ENCODE assay signal across 11 mouse cellular contexts in the genomic region with DNA sequence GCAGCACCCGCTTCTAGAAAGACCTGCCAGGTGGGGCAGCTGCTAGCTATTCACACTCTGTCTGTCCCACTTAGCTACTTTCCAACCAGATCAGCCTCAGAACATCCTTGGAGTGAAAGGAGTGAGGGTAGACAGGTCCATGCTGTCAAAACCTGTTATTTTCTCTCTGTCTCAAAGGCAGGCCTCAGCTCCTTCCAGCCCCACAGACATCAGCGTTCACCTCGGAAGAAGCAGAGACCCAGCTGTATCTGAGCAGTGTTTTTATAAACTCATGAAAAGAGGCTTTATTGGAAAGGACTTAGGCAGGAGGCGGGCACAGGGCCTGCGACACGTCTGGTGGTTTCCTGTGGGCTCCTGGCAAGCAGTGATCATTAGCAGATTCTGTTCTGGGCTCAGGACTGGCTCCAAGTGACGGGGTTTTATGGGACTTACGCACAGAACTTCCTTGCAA. TPM values are rescaled to one million over a fixed set of nuclear protein-coding genes. Genes with fewer than 3 reads are reported as not detected.
DNase-seq lines count a peak whose midpoint lies in the region; ATAC-seq and TF ChIP-seq lines count a peak whose summit lies in the region.
"Had no signal": no experiment of that assay in that cellular context is flagged by ENCODE, and none has a peak within 500 bp of the region (broad histone marks: within the 10 kb centered on the region; RNA-seq: fewer than 3 reads in every experiment).

No protein-coding gene starts in this region.

- no peak overlapping the region for H3K4me3 ChIP-seq in liver, adult 2 months (ENCODE audit: insufficient read depth, low read depth, low read length)
- H3K4me3 ChIP-seq in liver, postnatal 0 days (ENCODE audit: low read depth, low read length): no peak overlapping the region
- no peak overlapping the region for H3K4me3 ChIP-seq in embryonic facial prominence, embryonic 12.5 days
- H3K4me3 ChIP-seq in limb, embryonic 11.5 days (ENCODE audit: low read depth, low read length): no peak overlapping the region
- H3K4me3 ChIP-seq: lung, embryonic 15.5 days; neural tube, embryonic 12.5 days had no signal

- TF ChIP-seq EP300 in liver, postnatal 0 days (IDR thresholded peaks at IDR 0.05; ENCODE audit: low read depth): no peak

- no peak overlapping the region for H3K4me2 ChIP-seq in liver, postnatal 0 days (ENCODE audit: low read depth, low read length)
- no peak overlapping the region for H3K4me2 ChIP-seq in embryonic facial prominence, embryonic 12.5 days (replicated peaks)
- H3K4me2 ChIP-seq in limb, embryonic 11.5 days (ENCODE audit: low read depth, severe bottlenecking): no peak overlapping the region
- H3K4me2 ChIP-seq: lung, embryonic 15.5 days; neural tube, embryonic 12.5 days had no signal

- TF ChIP-seq CTCF in liver, adult 2 months (IDR thresholded peaks at IDR 0.05; ENCODE audit: low read depth, low read length): no peak
- no peak for TF ChIP-seq CTCF in liver, postnatal 0 days (IDR thresholded peaks at IDR 0.05; ENCODE audit: low read depth)

- TF ChIP-seq POLR2A in liver, adult 2 months (IDR thresholded peaks at IDR 0.05; ENCODE audit: extremely low read depth, insufficient read depth, low read length): no peak

- H3K27ac ChIP-seq in liver, adult 2 months (replicated peaks; ENCODE audit: insufficient read depth, low read depth, low read length): no peak overlapping the region
- H3K27ac ChIP-seq in liver, postnatal 0 days (ENCODE audit: low read depth): no peak overlapping the region
- H3K27ac ChIP-seq in embryonic facial prominence, embryonic 12.5 days: peak overlapping the region; percentile 67
- peak overlapping the region; percentile 85 for H3K27ac ChIP-seq in limb, embryonic 11.5 days (replicated peaks; ENCODE audit: low read depth, low read length)
- H3K27ac ChIP-seq: lung, embryonic 15.5 days; neural tube, embryonic 12.5 days had no signal

- no peaks in the 10 kb centered on the region for H3K9me3 ChIP-seq in liver, postnatal 0 days (ENCODE audit: low read length)
- H3K9me3 ChIP-seq in embryonic facial prominence, embryonic 12.5 days: no peaks in the 10 kb centered on the region
- H3K9me3 ChIP-seq in limb, embryonic 11.5 days (ENCODE audit: control insufficient read depth, low read length): no peaks in the 10 kb centered on the region
- H3K9me3 ChIP-seq: lung, embryonic 15.5 days; neural tube, embryonic 12.5 days had no signal

- no peaks in the 10 kb centered on the region for H3K79me2 ChIP-seq in liver, adult 2 months (ENCODE audit: control insufficient read depth, insufficient read depth, low read length)

- no peaks in the 10 kb centered on the region for H3K36me3 ChIP-seq in liver, adult 2 months (ENCODE audit: control insufficient read depth, insufficient read depth, low read length)
- no peaks in the 10 kb centered on the region for H3K36me3 ChIP-seq in liver, postnatal 0 days (replicated peaks; ENCODE audit: insufficient read depth, low read length)
- H3K36me3 ChIP-seq in embryonic facial prominence, embryonic 12.5 days: no peaks in the 10 kb centered on the region
- H3K36me3 ChIP-seq in limb, embryonic 11.5 days (ENCODE audit: control insufficient read depth, insufficient read depth, low read length): no peaks in the 10 kb centered on the region
- H3K36me3 ChIP-seq: lung, embryonic 15.5 days; neural tube, embryonic 12.5 days had no signal

- no peak for ATAC-seq in liver, postnatal 0 days
- peak; percentile 60; the same call in 1 of the 2 replicates for ATAC-seq in embryonic facial prominence, embryonic 12.5 days (ENCODE audit: insufficient number of reproducible peaks, insufficient read depth, low FRiP score, low TSS enrichment)
- ATAC-seq in limb, embryonic 11.5 days (ENCODE audit: insufficient number of reproducible peaks, low FRiP score, low TSS enrichment, low read depth): peak; percentile 80
- no peak for ATAC-seq in erythroid progenitor cell, adult 5-6 weeks (replicated peaks; ENCODE audit: low FRiP score, poor library complexity, severe bottlenecking)

- 86% methylated on average over 8 of the region's 8 CpGs for WGBS in liver, adult 2 months
- WGBS in liver, postnatal 0 days (ENCODE audit: insufficient replicate concordance): 59% methylated on average over 8 of the region's 8 CpGs
- 34% methylated on average over 8 of the region's 8 CpGs for WGBS in embryonic facial prominence, embryonic 12.5 days
- 15% methylated on average over 8 of the region's 8 CpGs for WGBS in limb, embryonic 11.5 days

- peak; percentile 67 to 73 for DNase-seq in cerebellum, postnatal 14 days
- DNase-seq in cerebellum, adult 8-10 months: no peak
- peak; percentile 7 for DNase-seq in liver, adult 2 months (ENCODE audit: extremely low read depth, low read depth, low spot score)
- no peak for DNase-seq in liver, postnatal 0 days
- peak; percentile 67 for DNase-seq in limb, embryonic 11.5 days (ENCODE audit: low spot score)
- no peak for DNase-seq in natural killer cell, adult 2 months (ENCODE audit: low spot score in 2 of 2)
- DNase-seq: adrenal gland, postnatal 36 days had no signal

- H3K4me1 ChIP-seq in liver, adult 2 months (ENCODE audit: control insufficient read depth, insufficient read depth, low read length): no peaks in the 10 kb centered on the region
- no peaks in the 10 kb centered on the region for H3K4me1 ChIP-seq in liver, postnatal 0 days (ENCODE audit: insufficient read depth)
- peaks cover 9% of the 10 kb centered on the region; the same call in 1 of the 2 replicates for H3K4me1 ChIP-seq in embryonic facial prominence, embryonic 12.5 days
- peaks cover 22% of the 10 kb centered on the region for H3K4me1 ChIP-seq in limb, embryonic 11.5 days (ENCODE audit: control insufficient read depth, insufficient read depth, low read length)
- H3K4me1 ChIP-seq: lung, embryonic 15.5 days; neural tube, embryonic 12.5 days had no signal

- H3K27me3 ChIP-seq in liver, adult 2 months (ENCODE audit: control insufficient read depth, insufficient read depth, low read length): no peaks in the 10 kb centered on the region
- H3K27me3 ChIP-seq in liver, postnatal 0 days (ENCODE audit: insufficient read depth, low read length): no peaks in the 10 kb centered on the region
- H3K27me3 ChIP-seq in embryonic facial prominence, embryonic 12.5 days: no peaks in the 10 kb centered on the region
- H3K27me3 ChIP-seq in limb, embryonic 11.5 days (ENCODE audit: control insufficient read depth, insufficient read depth, low read length): no peaks in the 10 kb centered on the region
- H3K27me3 ChIP-seq: lung, embryonic 15.5 days; neural tube, embryonic 12.5 days had no signal

- H3K9ac ChIP-seq in liver, adult 2 months (ENCODE audit: low read depth, low read length): no peak overlapping the region
- no peak overlapping the region for H3K9ac ChIP-seq in liver, postnatal 0 days (replicated peaks)
- H3K9ac ChIP-seq in embryonic facial prominence, embryonic 12.5 days: no peak overlapping the region
- no peak overlapping the region for H3K9ac ChIP-seq in limb, embryonic 11.5 days (ENCODE audit: low read length)
- H3K9ac ChIP-seq: lung, embryonic 15.5 days; neural tube, embryonic 12.5 days had no signal

RNA-seq across cellular contexts. Expression of gene Dhrs3, which starts 9.7 kb away (rescaled TPM):
- 85.5 and 109 TPM in 2 replicates for total RNA-seq in liver, adult 2 months (2014; rRNA removed)
- polyA plus RNA-seq in liver, adult 2 months (2012; rRNA removed): 225 and 231 TPM in 2 replicates
- polyA plus RNA-seq in liver, postnatal 0 days (2015; fragmentation: Nextera tagmentation; extraction: Ambion mirVana): 49.8 and 52.8 TPM in 2 replicates
- 52.2 and 56.7 TPM in 2 replicates for polyA plus RNA-seq in embryonic facial prominence, embryonic 12.5 days (2016; fragmentation: Nextera tagmentation; extraction: Ambion mirVana)
- polyA plus RNA-seq in limb, embryonic 11.5 days (2014; fragmentation: Nextera tagmentation; extraction: Ambion mirVana): 48.5 and 50.2 TPM in 2 replicates
- total RNA-seq in erythroid progenitor cell, adult 5-6 weeks (2015; ENCODE audit: low replicate concordance): 11.7 and 23.8 TPM in 2 replicates
- total RNA-seq in erythroid progenitor cell, adult 5-6 weeks (2017; ENCODE audit: low replicate concordance): 9.5 and 14.1 TPM in 2 replicates

Comparison
In these comparisons a context has a peak if more than half of its experiments do, and no peak if none do; other contexts are left out.
1. DNase-seq: peak in cerebellum, postnatal 14 days (2 of 2), liver, adult 2 months (single experiment) and limb, embryonic 11.5 days (single experiment); none in cerebellum, adult 8-10 months (single experiment), liver, postnatal 0 days (single experiment) and natural killer cell, adult 2 months (0 of 2).
2. H3K27ac ChIP-seq: peak in embryonic facial prominence, embryonic 12.5 days (single experiment) and limb, embryonic 11.5 days (single experiment); none in liver, adult 2 months (single experiment) and liver, postnatal 0 days (single experiment).
3. ATAC-seq: peak in embryonic facial prominence, embryonic 12.5 days (single experiment) and limb, embryonic 11.5 days (single experiment); none in liver, postnatal 0 days (single experiment) and erythroid progenitor cell, adult 5-6 weeks (single experiment).